Mouse (Mus musculus) hindbrain, embryonic 14.5 days (tissue): Measurements from ENCODE around the gene Nptx1. TPM values are rescaled to one million over a fixed set of nuclear protein-coding genes. Genes with fewer than 3 reads are reported as not detected.

ENCODE experiments used
- ATAC-seq: fragments of 200-750 bp; cut with Nextera tagmentation; 2 replicates; pipeline ENCODE4 v1.8.0; 2017; ENCODE audit warnings: moderate number of reproducible peaks, mild to moderate bottlenecking, moderate TSS enrichment, moderate library complexity; ENCODE audit not compliant: low FRiP score
- DNase-seq: peaks from one replicate; pipeline ENCODE4 v3.0.0-alpha.2; 2015; ENCODE audit warnings: low spot score
- H3K27ac ChIP-seq: fragments of 300-500 bp; sonication (generic); 2 replicates; pipeline ENCODE4 v1.5.1; 2014; ENCODE audit warnings: mild to moderate bottlenecking, moderate library complexity
- H3K27me3 ChIP-seq: fragments of 300-500 bp; sonication (generic); 2 replicates; pipeline ENCODE4 v1.6.1; 2014; ENCODE audit warnings: mild to moderate bottlenecking, low read length, mixed read lengths; ENCODE audit not compliant: control insufficient read depth, insufficient read depth
- H3K36me3 ChIP-seq: fragments of 300-500 bp; sonication (generic); replicated peaks from 2 replicates; pipeline ENCODE4 v1.6.1; 2014; ENCODE audit not compliant: control insufficient read depth, insufficient read depth
- H3K4me1 ChIP-seq: fragments of 300-500 bp; sonication (generic); replicated peaks from 2 replicates; pipeline ENCODE4 v1.6.1; 2014; ENCODE audit warnings: antibody characterized with exemption, low read length, mixed read lengths; ENCODE audit not compliant: control insufficient read depth, insufficient read depth
- H3K4me2 ChIP-seq: fragments of 300-500 bp; sonication (generic); replicated peaks from 2 replicates; pipeline ENCODE4 v1.6.1; 2014; ENCODE audit warnings: mild to moderate bottlenecking, moderate library complexity
- H3K4me3 ChIP-seq: fragments of 300-500 bp; sonication (generic); replicated peaks from 2 replicates; pipeline ENCODE4 v1.5.1; 2014; ENCODE audit warnings: mild to moderate bottlenecking, low read length
- H3K9ac ChIP-seq: fragments of 300-500 bp; sonication (generic); 2 replicates; pipeline ENCODE4 v1.6.1; 2014
- H3K9me3 ChIP-seq: fragments of 300-500 bp; sonication (generic); 2 replicates; pipeline ENCODE4 v1.6.1; 2016; ENCODE audit warnings: low read length; ENCODE audit not compliant: control insufficient read depth
- WGBS: fragments of 180-500 bp; shearing (Covaris S2); extraction: QIAGEN DNeasy Blood & Tissue Kit; methylation state at CpG from one replicate; pipeline ENCODE4 v1.1.7; 2014; 5-methylcytosine and 5-hydroxymethylcytosine counted together
- polyA plus RNA-seq: library from polyadenylated mRNA; unstranded; fragments of >200 nt; fragmentation: Nextera tagmentation; extraction: Ambion mirVana; gene quantifications from 2 replicates; pipeline ENCODE4 v1.2.1, GENCODE M21; 2014

Nptx1 gene
- polyA plus RNA-seq, 1 experiment from 2014 or later = 17.4 TPM

- 83% methylated on average over 5 of the region's 5 CpGs for WGBS
- Histone ChIP-seq H3K4me1 (peaks cover 15% of the 10 kb centered on the region), H3K4me3 (no peak overlapping the region), H3K9me3 (no peaks in the 10 kb centered on the region), H3K9ac (no peak overlapping the region), H3K27ac (no peak overlapping the region), H3K36me3 (no peaks in the 10 kb centered on the region), H3K27me3 (no peaks in the 10 kb centered on the region), H3K4me2 (no peak overlapping the region)
- ATAC-seq = no peak
- DNase-seq = no peak
Measured at GRCm38 (mm10) chr11:119520005-119520712, 27.4 kb downstream of the Nptx1 start.

DNA sequence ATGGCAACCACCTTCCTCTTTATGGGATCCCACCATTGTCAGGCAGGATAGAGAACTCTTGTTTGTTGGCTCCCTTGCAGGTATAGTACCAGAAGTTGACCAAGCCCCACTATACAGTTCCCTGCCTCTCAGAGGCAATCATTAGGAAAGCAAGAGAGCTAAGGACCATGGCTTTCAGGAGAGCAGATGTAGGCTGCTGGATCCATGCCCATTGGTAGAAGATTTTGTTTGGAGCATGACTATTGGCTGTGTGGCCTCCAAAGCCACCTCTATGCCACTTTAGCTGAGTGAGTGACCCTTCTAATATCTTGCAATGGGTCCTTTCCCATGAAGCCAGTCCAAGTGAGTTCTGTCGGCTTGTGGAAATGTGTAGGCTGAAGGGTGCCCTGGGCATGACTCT is 28.2 kb downstream of the Nptx1 start:
- DNase-seq (no peak), ATAC-seq (no peak)
- Histone ChIP-seq H3K36me3 (no peaks in the 10 kb centered on the region), H3K4me1 (peaks cover 19% of the 10 kb centered on the region), H3K4me3 (no peak overlapping the region), H3K27ac (no peak overlapping the region), H3K4me2 (no peak overlapping the region), H3K27me3 (no peaks in the 10 kb centered on the region), H3K9me3 (no peaks in the 10 kb centered on the region), H3K9ac (no peak overlapping the region)
- 95% methylated on average over 1 of the region's 1 CpGs for WGBS

- Histone ChIP-seq H3K9me3 (no peaks in the 10 kb centered on the region), H3K27me3 (no peaks in the 10 kb centered on the region), H3K27ac (no peak overlapping the region), H3K36me3 (no peaks in the 10 kb centered on the region), H3K9ac (no peak overlapping the region), H3K4me3 (no peak overlapping the region), H3K4me1 (peaks cover 30% of the 10 kb centered on the region), H3K4me2 (no peak overlapping the region)
- DNase-seq (no peak), ATAC-seq (no peak)
- 56% methylated on average over 12 of the region's 12 CpGs for WGBS
Measured at GRCm38 (mm10) chr11:119516677-119517361, 30.7 kb downstream of the Nptx1 start.

DNA sequence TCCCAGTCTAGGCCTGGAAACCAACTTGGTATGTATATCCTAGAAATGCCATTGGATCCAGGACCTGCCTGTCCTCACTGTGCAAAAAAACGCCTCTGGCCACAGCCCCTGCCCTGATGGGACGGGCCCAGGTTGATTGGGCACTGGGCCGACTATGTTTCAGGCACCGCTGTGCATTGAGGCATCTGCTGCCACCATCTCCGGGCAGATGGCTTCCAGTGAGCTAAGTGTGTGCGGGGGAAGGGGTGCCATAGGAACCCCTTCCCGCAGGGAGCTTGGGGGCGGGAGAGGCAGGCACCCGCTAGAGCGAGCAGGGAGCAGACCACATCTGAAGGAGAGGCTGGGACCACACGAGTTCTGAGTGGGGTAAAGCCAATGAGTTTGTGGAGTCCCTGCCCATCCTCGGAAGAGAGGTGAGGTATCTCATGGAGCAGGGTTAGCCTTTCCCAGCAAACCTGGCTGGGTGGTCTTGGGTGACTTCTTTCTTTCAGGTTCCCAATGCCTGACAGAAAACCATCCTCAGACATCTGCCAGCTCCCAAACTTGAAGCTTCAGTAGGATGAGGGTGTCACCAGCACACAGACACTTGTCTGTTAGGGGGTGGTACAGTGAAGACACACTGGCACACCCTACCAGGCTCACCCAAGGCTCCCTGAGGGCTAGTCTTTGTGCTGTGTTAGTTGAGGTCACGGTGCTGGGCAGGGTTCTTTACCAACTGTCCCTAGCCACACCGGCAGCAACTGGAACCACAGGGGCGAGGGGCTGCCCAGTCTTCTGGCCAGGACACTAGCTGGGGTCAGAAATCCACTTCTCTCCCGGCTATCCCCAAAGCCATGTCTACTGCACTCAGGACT is 31.5 kb downstream of the Nptx1 start:
- Histone ChIP-seq H3K9me3 (no peaks in the 10 kb centered on the region), H3K4me3 (no peak overlapping the region), H3K4me1 (peaks cover 30% of the 10 kb centered on the region), H3K27ac (peak overlapping the region; percentile 80), H3K27me3 (no peaks in the 10 kb centered on the region), H3K4me2 (no peak overlapping the region), H3K36me3 (no peaks in the 10 kb centered on the region), H3K9ac (no peak overlapping the region)
- WGBS = 52% methylated on average over 16 of the region's 16 CpGs
- DNase-seq (no peak), ATAC-seq (no peak)

GRCm38 (mm10) chr11:119514967-119515636 is 32.5 kb downstream of the Nptx1 start:
- peak overlapping the region; percentile 80 for H3K27ac ChIP-seq
- no peaks in the 10 kb centered on the region for H3K36me3 ChIP-seq
- peaks cover 31% of the 10 kb centered on the region for H3K4me1 ChIP-seq
- no peaks in the 10 kb centered on the region for H3K9me3 ChIP-seq
- 3% methylated on average over 21 of the region's 21 CpGs for WGBS
- peak overlapping the region; percentile 45 for H3K9ac ChIP-seq
- peak; percentile 65 for DNase-seq
- peak; percentile 52 for ATAC-seq
- no peaks in the 10 kb centered on the region for H3K27me3 ChIP-seq
- H3K4me3 ChIP-seq = peak overlapping the region; percentile 11; the same call in 1 of the 2 replicates
- peak overlapping the region; percentile 43 for H3K4me2 ChIP-seq

- Histone ChIP-seq H3K9me3 (no peaks in the 10 kb centered on the region), H3K4me3 (peak overlapping the region; percentile 11; the same call in 1 of the 2 replicates), H3K36me3 (no peaks in the 10 kb centered on the region), H3K9ac (peak overlapping the region; percentile 45), H3K27me3 (no peaks in the 10 kb centered on the region), H3K4me1 (peaks cover 33% of the 10 kb centered on the region), H3K4me2 (peak overlapping the region; percentile 43), H3K27ac (peak overlapping the region; percentile 80)
- DNase-seq = no peak
- WGBS = 34% methylated on average over 16 of the region's 16 CpGs
- ATAC-seq = no peak
Measured at GRCm38 (mm10) chr11:119514108-119514860, 33.3 kb downstream of the Nptx1 start.

GRCm38 (mm10) chr11:119513038-119513659 is 34.4 kb downstream of the Nptx1 start:
- H3K27ac ChIP-seq = peak overlapping the region; percentile 1; the same call in 1 of the 2 replicates
- DNase-seq (no peak), ATAC-seq (no peak)
- peaks cover 4% of the 10 kb centered on the region; the same call in 1 of the 2 replicates for H3K36me3 ChIP-seq
- no peaks in the 10 kb centered on the region for H3K27me3 ChIP-seq
- no peaks in the 10 kb centered on the region for H3K9me3 ChIP-seq
- no peak overlapping the region for H3K4me2 ChIP-seq
- peaks cover 33% of the 10 kb centered on the region for H3K4me1 ChIP-seq
- H3K4me3 ChIP-seq = no peak overlapping the region
- no peak overlapping the region for H3K9ac ChIP-seq
- WGBS = 48% methylated on average over 9 of the region's 9 CpGs

DNA sequence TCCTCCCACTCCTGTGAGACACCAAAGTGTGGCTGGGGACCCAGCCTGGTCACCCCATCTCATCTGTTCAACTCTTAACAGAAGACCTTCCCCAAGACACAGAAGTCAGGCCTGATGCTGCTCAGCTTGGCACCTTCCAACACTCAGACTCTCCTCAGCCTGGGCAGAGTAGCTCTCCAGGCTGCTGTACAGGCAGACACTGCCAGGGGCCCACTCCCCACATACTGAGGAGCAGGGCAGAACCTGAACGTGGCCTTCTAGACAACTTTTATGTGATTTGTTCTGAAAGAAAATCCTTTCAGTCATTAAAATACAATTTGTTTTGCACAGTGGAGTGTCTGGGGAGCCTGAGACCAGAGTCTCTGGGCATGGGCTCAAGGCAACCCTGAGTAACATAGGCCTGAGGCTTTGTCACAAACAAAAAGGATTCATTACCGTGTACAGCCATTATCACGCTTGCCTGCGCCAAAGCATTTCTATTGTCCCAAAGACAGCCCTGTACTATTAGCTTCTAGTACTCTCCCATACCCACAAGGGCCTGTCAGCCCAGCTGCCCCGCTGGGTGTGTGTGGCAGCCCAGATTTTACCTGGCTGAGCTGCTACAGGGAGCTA is 38.3 kb downstream of the Nptx1 start:
- H3K27ac ChIP-seq = peak overlapping the region; percentile 70; the same call in 1 of the 2 replicates
- DNase-seq (no peak), ATAC-seq (no peak)
- H3K27me3 ChIP-seq = no peaks in the 10 kb centered on the region
- H3K4me2 ChIP-seq = no peak overlapping the region
- no peak overlapping the region for H3K9ac ChIP-seq
- no peak overlapping the region for H3K4me3 ChIP-seq
- peaks cover 12% of the 10 kb centered on the region for H3K4me1 ChIP-seq
- H3K9me3 ChIP-seq = no peaks in the 10 kb centered on the region
- WGBS = 26% methylated on average over 5 of the region's 5 CpGs
- peaks cover 37% of the 10 kb centered on the region for H3K36me3 ChIP-seq
